9 mouse cellular contexts compared by ENCODE assay signal in the genomic region with DNA sequence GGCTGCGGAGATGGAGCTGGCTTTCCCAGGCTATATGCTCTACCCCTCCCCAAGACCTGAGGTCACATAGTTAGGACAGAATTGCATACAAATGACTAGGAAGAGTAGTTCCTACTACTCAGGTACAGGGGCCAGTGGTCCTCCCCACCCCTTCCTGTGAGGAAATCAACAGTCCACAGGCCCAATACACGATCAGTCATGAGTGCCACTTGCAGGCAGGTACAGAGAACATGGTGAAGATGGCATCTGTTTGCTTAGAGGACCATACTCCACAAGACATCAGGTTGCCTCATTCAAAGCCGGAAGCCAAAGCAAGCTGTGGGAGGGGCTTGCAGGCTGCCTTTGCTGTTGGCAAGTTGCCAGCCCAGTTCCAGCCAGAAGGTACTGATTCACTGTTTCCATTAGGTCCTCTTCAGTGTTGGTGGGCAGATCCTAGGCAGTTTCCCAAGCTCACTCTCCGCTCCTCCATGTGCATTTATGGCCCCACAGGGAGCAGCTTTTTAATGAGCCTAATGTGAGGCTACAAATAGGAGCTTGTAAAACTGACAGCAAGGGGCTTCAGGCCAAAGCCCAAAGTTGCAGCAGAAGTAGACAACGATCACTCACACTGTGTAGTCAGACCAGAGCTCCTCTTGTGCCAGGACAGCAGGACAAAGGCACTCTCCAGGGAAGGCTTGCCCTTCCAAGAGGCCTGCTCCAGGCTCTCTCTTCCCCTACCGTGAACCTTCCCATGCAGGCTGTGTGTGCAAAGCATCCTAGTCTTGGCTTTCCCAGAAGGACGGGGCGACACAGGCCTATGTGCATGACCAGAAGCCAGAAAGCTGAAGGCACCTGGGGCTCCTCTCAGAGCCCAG.
DNase-seq lines count a peak whose midpoint lies in the region; ATAC-seq and TF ChIP-seq lines count a peak whose summit lies in the region.
"Had no signal": no experiment of that assay in that cellular context is flagged by ENCODE, and none has a peak within 500 bp of the region (broad histone marks: within the 10 kb centered on the region; RNA-seq: fewer than 3 reads in every experiment).

No protein-coding gene starts in this region.

- H3K9me3 ChIP-seq in heart, embryonic 14.5 days (ENCODE audit: control insufficient read depth, low read length): no peaks in the 10 kb centered on the region
- H3K9me3 ChIP-seq in lung, postnatal 0 days (ENCODE audit: low read length): no peaks in the 10 kb centered on the region
- H3K9me3 ChIP-seq in stomach, postnatal 0 days (ENCODE audit: control insufficient read depth, low read length): no peaks in the 10 kb centered on the region

- H3K36me3 ChIP-seq in heart, embryonic 14.5 days (ENCODE audit: control insufficient read depth, insufficient read depth, low read length): no peaks in the 10 kb centered on the region
- no peaks in the 10 kb centered on the region for H3K36me3 ChIP-seq in lung, postnatal 0 days (ENCODE audit: insufficient read depth, low read length)
- no peaks in the 10 kb centered on the region for H3K36me3 ChIP-seq in stomach, postnatal 0 days (ENCODE audit: control insufficient read depth, insufficient read depth, low read length)

- peaks cover 27 to 55% of the 10 kb centered on the region in 2 experiments for H3K4me1 ChIP-seq in heart, embryonic 14.5 days (ENCODE audit: control insufficient read depth in 2 of 2, insufficient read depth in 2 of 2, low read length in 2 of 2)
- H3K4me1 ChIP-seq in lung, postnatal 0 days (ENCODE audit: insufficient read depth, low read depth, low read length): no peaks in the 10 kb centered on the region
- H3K4me1 ChIP-seq in stomach, postnatal 0 days (replicated peaks; ENCODE audit: control insufficient read depth, insufficient read depth): no peaks in the 10 kb centered on the region; the same call in 1 of the 2 replicates

- peak; percentile 41; the same call in 1 of the 2 replicates for ATAC-seq in heart, embryonic 14.5 days (ENCODE audit: insufficient number of reproducible peaks, insufficient read depth, low FRiP score, low read depth)
- peak; percentile 71 for ATAC-seq in lung, postnatal 0 days
- ATAC-seq in stomach, postnatal 0 days (ENCODE audit: low FRiP score, low TSS enrichment): peak; percentile 55; the same call in 1 of the 2 replicates

- no peaks in the 10 kb centered on the region for H3K27me3 ChIP-seq in heart, embryonic 14.5 days (ENCODE audit: control insufficient read depth, insufficient read depth, low read length)
- H3K27me3 ChIP-seq in lung, postnatal 0 days (replicated peaks; ENCODE audit: insufficient read depth, low read length): no peaks in the 10 kb centered on the region
- no peaks in the 10 kb centered on the region for H3K27me3 ChIP-seq in stomach, postnatal 0 days (ENCODE audit: control insufficient read depth, insufficient read depth, low read length)

- no peak for TF ChIP-seq EP300 in lung, postnatal 0 days (IDR thresholded peaks at IDR 0.05)
- TF ChIP-seq EP300 in stomach, postnatal 0 days (optimal IDR thresholded peaks at IDR 0.05): no peak

- peak; percentile 77 for DNase-seq in retina, postnatal 1 day
- DNase-seq in retina, embryonic 14.5 days (ENCODE audit: low spot score): no peak
- DNase-seq in brain, embryonic 14.5 days (ENCODE audit: low read depth): peak; percentile 91
- DNase-seq in kidney, postnatal 25 days: peak; percentile 43 to 67
- DNase-seq in lung, postnatal 0 days (ENCODE audit: low spot score): peak; percentile 82
- DNase-seq in stomach, postnatal 0 days (ENCODE audit: low spot score): peak; percentile 40
- DNase-seq in cerebellum, adult 11 months: no peak

- H3K4me2 ChIP-seq in heart, embryonic 14.5 days (ENCODE audit: low read length): no peak overlapping the region
- H3K4me2 ChIP-seq in lung, postnatal 0 days (replicated peaks; ENCODE audit: low read depth, low read length): no peak overlapping the region
- no peak overlapping the region for H3K4me2 ChIP-seq in stomach, postnatal 0 days (replicated peaks; ENCODE audit: low read depth)

- 51% methylated on average over 8 of the region's 8 CpGs for WGBS in heart, embryonic 14.5 days
- 59% methylated on average over 8 of the region's 8 CpGs for WGBS in lung, postnatal 0 days
- 70% methylated on average over 8 of the region's 8 CpGs for WGBS in stomach, postnatal 0 days

- no peak for TF ChIP-seq CTCF in brain, embryonic 14.5 days (IDR thresholded peaks at IDR 0.05; ENCODE audit: borderline replicate concordance, extremely low read depth, insufficient read depth, insufficient read length)
- no peak for TF ChIP-seq CTCF in lung, postnatal 0 days (IDR thresholded peaks at IDR 0.05)
- TF ChIP-seq CTCF in stomach, postnatal 0 days (IDR thresholded peaks at IDR 0.05; ENCODE audit: low read depth): no peak

- H3K4me3 ChIP-seq in heart, embryonic 14.5 days (ENCODE audit: control insufficient read depth in 1 of 2, insufficient read depth in 1 of 2, low read depth in 1 of 2, low read length in 2 of 2): no peak overlapping the region
- H3K4me3 ChIP-seq in lung, postnatal 0 days (ENCODE audit: low read depth, low read length): no peak overlapping the region
- H3K4me3 ChIP-seq in stomach, postnatal 0 days (ENCODE audit: low read depth, low read length): no peak overlapping the region

- H3K9ac ChIP-seq in heart, embryonic 14.5 days (ENCODE audit: low read length): peak overlapping the region; percentile 14; the same call in 1 of the 2 replicates
- H3K9ac ChIP-seq in lung, postnatal 0 days (replicated peaks; ENCODE audit: low read depth): no peak overlapping the region
- no peak overlapping the region for H3K9ac ChIP-seq in stomach, postnatal 0 days (ENCODE audit: low read length)

- no peak for TF ChIP-seq POLR2A in brain, embryonic 14.5 days (IDR thresholded peaks at IDR 0.05; ENCODE audit: borderline replicate concordance, extremely low read depth, insufficient read depth, insufficient read length, poor library complexity, severe bottlenecking)

- H3K27ac ChIP-seq in heart, embryonic 14.5 days (replicated peaks in 1 of 2; ENCODE audit: control insufficient read depth in 1 of 2, insufficient read depth in 1 of 2, low read depth in 2 of 2, low read length in 2 of 2): peak overlapping the region; percentile 79 to 96
- no peak overlapping the region for H3K27ac ChIP-seq in lung, postnatal 0 days (ENCODE audit: low read length)
- no peak overlapping the region for H3K27ac ChIP-seq in stomach, postnatal 0 days (replicated peaks)
- H3K27ac ChIP-seq: macrophage had no signal

Comparison
In these comparisons a context has a peak if more than half of its experiments do, and no peak if none do; other contexts are left out.
1. DNase-seq: peak in retina, postnatal 1 day (single experiment), brain, embryonic 14.5 days (single experiment), kidney, postnatal 25 days (2 of 2), lung, postnatal 0 days (single experiment) and stomach, postnatal 0 days (single experiment); none in retina, embryonic 14.5 days (single experiment) and cerebellum, adult 11 months (single experiment).
2. H3K27ac ChIP-seq: peak in heart, embryonic 14.5 days (2 of 2); none in lung, postnatal 0 days (single experiment) and stomach, postnatal 0 days (single experiment).
3. Peak in every context shown above with its lines, with median percentiles within 50 percentile points of each other: ATAC-seq.